Mouse (Mus musculus) forebrain, embryonic 16.5 days (tissue): ENCODE data around the gene Otp. TPM values are rescaled to one million over a fixed set of nuclear protein-coding genes. Genes with fewer than 3 reads are reported as not detected.

Experiments
- ATAC-seq: fragments of 200-750 bp; cut with Nextera tagmentation; 2 replicates; pipeline ENCODE4 v1.8.0; 2017; ENCODE audit warnings: mild to moderate bottlenecking, moderate library complexity
- H3K27ac ChIP-seq: fragments of 300-500 bp; sonication (generic); 2 replicates; pipeline ENCODE4 v1.5.1; 2014; ENCODE audit warnings: low read length, control low read depth
- H3K27me3 ChIP-seq: fragments of 300-500 bp; sonication (generic); replicated peaks from 2 replicates; pipeline ENCODE4 v1.6.1; 2014; ENCODE audit warnings: low read length; ENCODE audit not compliant: control insufficient read depth, insufficient read depth
- H3K36me3 ChIP-seq: fragments of 300-500 bp; sonication (generic); 2 replicates; pipeline ENCODE4 v1.6.1; 2014; ENCODE audit not compliant: control insufficient read depth, insufficient read depth
- H3K4me1 ChIP-seq: fragments of 300-500 bp; sonication (generic); replicated peaks from 2 replicates; pipeline ENCODE4 v1.6.1; 2014; ENCODE audit warnings: low read length; ENCODE audit not compliant: control insufficient read depth, insufficient read depth
- H3K4me2 ChIP-seq: fragments of 300-500 bp; sonication (generic); 2 replicates; pipeline ENCODE4 v1.6.1; 2014; ENCODE audit warnings: mild to moderate bottlenecking, low read length, control low read depth
- H3K4me3 ChIP-seq: fragments of 300-500 bp; sonication (generic); replicated peaks from 2 replicates; pipeline ENCODE4 v1.5.1; 2014; ENCODE audit warnings: mild to moderate bottlenecking, low read length, control low read depth
- H3K9ac ChIP-seq: fragments of 300-500 bp; sonication (generic); replicated peaks from 2 replicates; pipeline ENCODE4 v1.6.1; 2014; ENCODE audit warnings: low read depth, low read length, control low read depth
- H3K9me3 ChIP-seq: fragments of 300-500 bp; sonication (generic); 2 replicates; pipeline ENCODE4 v1.6.1; 2016; ENCODE audit warnings: low read length; ENCODE audit not compliant: control insufficient read depth
- WGBS: fragments of 180-500 bp; shearing (Covaris S2); extraction: QIAGEN DNeasy Blood & Tissue Kit; methylation state at CpG from one replicate; pipeline ENCODE4 v1.1.7; 2014; 5-methylcytosine and 5-hydroxymethylcytosine counted together
- polyA plus RNA-seq: library from polyadenylated mRNA; unstranded; fragments of >200 nt; fragmentation: Nextera tagmentation; extraction: Ambion mirVana; gene quantifications from 2 replicates; pipeline ENCODE4 v1.2.1, GENCODE M21; 2015

Gene Otp
- polyA plus RNA-seq, 1 experiment from 2014 or later: 2.6 TPM

DNA sequence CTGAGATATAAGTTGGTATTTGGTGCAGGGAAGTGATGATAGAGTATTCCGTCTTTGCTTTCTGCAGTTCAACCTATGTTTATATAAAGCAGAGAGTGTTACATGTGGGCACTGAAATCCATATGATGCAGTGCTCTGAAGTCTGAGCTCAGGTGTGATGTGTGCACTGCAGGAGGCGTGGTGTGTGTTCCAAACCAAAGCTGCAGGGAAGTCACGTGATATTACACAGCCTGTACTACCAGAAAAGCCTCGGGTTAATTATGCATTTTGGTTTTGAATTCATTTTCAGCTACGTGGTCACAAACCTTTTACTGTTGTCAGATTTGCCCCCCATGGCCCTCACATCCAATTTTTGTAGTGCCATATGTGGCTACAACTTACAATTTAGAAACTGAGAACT, 40.3 kb downstream of the Otp start:
- no peaks in the 10 kb centered on the region for H3K36me3 ChIP-seq
- no peak overlapping the region for H3K9ac ChIP-seq
- H3K27me3 ChIP-seq: 0 out of 2 replicates have a peak, but pooled peaks cover 2% of the 10 kb centered on the region
- H3K4me3 ChIP-seq: no peak overlapping the region
- H3K9me3 ChIP-seq: no peaks in the 10 kb centered on the region
- H3K27ac ChIP-seq: no peak overlapping the region
- no peak for ATAC-seq
- no peak overlapping the region for H3K4me2 ChIP-seq
- H3K4me1 ChIP-seq: 0 out of 2 replicates have a peak, but pooled peaks cover 3% of the 10 kb centered on the region
- 76% methylated on average over 5 of the region's 5 CpGs for WGBS

DNA sequence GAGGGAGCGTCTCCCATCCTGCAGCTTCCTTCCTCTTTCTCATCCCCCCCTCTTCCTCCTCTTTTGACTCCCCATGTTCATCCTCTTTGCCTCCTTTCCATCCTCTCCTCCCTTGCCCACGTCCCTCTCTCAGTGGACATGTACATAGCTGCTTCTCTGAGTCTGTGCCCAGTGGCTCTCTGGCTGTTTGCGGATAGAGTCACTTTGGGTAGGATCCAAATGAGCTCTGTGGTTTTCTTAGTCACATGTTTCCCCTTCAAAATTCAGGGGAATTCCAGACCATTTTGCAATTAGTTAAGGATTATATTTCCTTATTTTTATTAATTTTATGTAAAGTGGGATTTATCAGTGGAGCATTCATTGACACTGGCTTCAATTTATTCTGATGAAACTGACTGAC, 52.7 kb downstream of the Otp start:
- no peak overlapping the region for H3K4me3 ChIP-seq
- H3K4me2 ChIP-seq: no peak overlapping the region
- no peak overlapping the region for H3K9ac ChIP-seq
- 76% methylated on average over 3 of the region's 3 CpGs for WGBS
- no peaks in the 10 kb centered on the region for H3K9me3 ChIP-seq
- ATAC-seq: no peak
- H3K4me1 ChIP-seq: no peaks in the 10 kb centered on the region
- no peak overlapping the region for H3K27ac ChIP-seq
- H3K27me3 ChIP-seq: no peaks in the 10 kb centered on the region
- H3K36me3 ChIP-seq: no peaks in the 10 kb centered on the region

Other genes starting within 250 kb of the Otp start
- 242 and 258 TPM in 2 replicates for gene Tbca, start 86.7 kb upstream of the Otp start, polyA plus RNA-seq
- gene Wdr41, start 100.7 kb downstream of the Otp start, polyA plus RNA-seq: 27.4 and 28.2 TPM in 2 replicates